Comparison of ENCODE assay signal across 8 mouse cellular contexts in the genomic region with DNA sequence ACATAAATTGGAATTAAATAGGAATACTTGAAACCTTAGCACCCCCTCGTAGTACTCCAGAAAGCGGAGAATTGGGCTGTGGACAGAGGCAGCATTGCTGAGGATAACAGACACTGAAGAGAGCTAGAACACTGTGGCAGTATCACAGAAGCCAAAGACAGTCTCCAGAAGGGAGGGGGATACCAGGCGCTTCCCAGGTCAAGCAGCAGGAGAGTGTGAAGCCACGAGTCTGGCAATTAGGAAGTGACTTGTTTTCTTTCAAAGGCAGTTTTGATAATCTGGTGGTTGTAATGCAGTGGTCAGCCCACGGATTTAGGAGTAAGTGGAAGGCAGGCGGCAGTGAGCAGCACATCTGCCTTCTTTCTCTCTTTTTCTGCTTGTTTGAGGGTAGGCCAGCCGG. TPM values are rescaled to one million over a fixed set of nuclear protein-coding genes. Genes with fewer than 3 reads are reported as not detected.
DNase-seq lines count a peak whose midpoint lies in the region; ATAC-seq and TF ChIP-seq lines count a peak whose summit lies in the region.

No protein-coding gene starts in this region.

- intact Hi-C loops in heart, adult 2 months (cut with DNase I) = no loop called here

- no peak overlapping the region for H3K27ac ChIP-seq in heart, embryonic 15.5 days
- H3K27ac ChIP-seq in heart, adult 2 months = no peak overlapping the region
- no peak overlapping the region for H3K27ac ChIP-seq in midbrain, embryonic 13.5 days
- H3K27ac ChIP-seq in midbrain, postnatal 0 days (ENCODE audit: low read depth, low read length) = no peak overlapping the region
- H3K27ac ChIP-seq in intestine, embryonic 14.5 days (ENCODE audit: low read depth) = no peak overlapping the region

- no peak for TF ChIP-seq POLR2A in heart, adult 2 months (IDR thresholded peaks at IDR 0.05; ENCODE audit: insufficient read depth, low read depth, low read length)

- DNase-seq in heart, adult 2 months = no peak
- DNase-seq in midbrain, postnatal 0 days (ENCODE audit: low spot score) = no peak
- DNase-seq in intestine, embryonic 14.5 days (ENCODE audit: low spot score) = no peak
- DNase-seq in retina, postnatal 1 day = peak; percentile 31
- DNase-seq in layer of hippocampus, adult 9-10 months (ENCODE audit: low spot score) = no peak
- no peak for DNase-seq in cerebellum, postnatal 36 days

- peak overlapping the region; percentile 93 for H3K4me2 ChIP-seq in heart, embryonic 15.5 days
- peak overlapping the region; percentile 94 for H3K4me2 ChIP-seq in midbrain, embryonic 13.5 days (replicated peaks)
- no peak overlapping the region for H3K4me2 ChIP-seq in midbrain, postnatal 0 days (ENCODE audit: low read depth, low read length, poor library complexity, severe bottlenecking)
- H3K4me2 ChIP-seq in intestine, embryonic 14.5 days (ENCODE audit: low read length) = peak overlapping the region; percentile 86

- H3K27me3 ChIP-seq in heart, embryonic 15.5 days = no peaks in the 10 kb centered on the region
- H3K27me3 ChIP-seq in heart, adult 2 months (ENCODE audit: control insufficient read depth, insufficient read depth, low read length) = no peaks in the 10 kb centered on the region
- H3K27me3 ChIP-seq in midbrain, embryonic 13.5 days = peaks cover 5% of the 10 kb centered on the region; the same call in 1 of the 2 replicates
- H3K27me3 ChIP-seq in midbrain, postnatal 0 days (ENCODE audit: insufficient read depth, low read length) = no peaks in the 10 kb centered on the region
- no peaks in the 10 kb centered on the region for H3K27me3 ChIP-seq in intestine, embryonic 14.5 days (replicated peaks; ENCODE audit: control insufficient read depth, insufficient read depth, low read length)

- H3K79me2 ChIP-seq in heart, adult 2 months (replicated peaks; ENCODE audit: control insufficient read depth, insufficient read depth, low read length) = peaks cover 1% of the 10 kb centered on the region; the same call in 1 of the 2 replicates

- H3K4me3 ChIP-seq in heart, embryonic 15.5 days = 0 out of 2 replicates have a peak overlapping the region, but pooled peaks have one; percentile 97
- H3K4me3 ChIP-seq in heart, adult 2 months = no peak overlapping the region
- H3K4me3 ChIP-seq in midbrain, embryonic 13.5 days (replicated peaks) = peak overlapping the region; percentile 78; the same call in 1 of the 2 replicates
- no peak overlapping the region for H3K4me3 ChIP-seq in midbrain, postnatal 0 days (ENCODE audit: low read depth, low read length)
- peak overlapping the region; percentile 79; the same call in 1 of the 2 replicates for H3K4me3 ChIP-seq in intestine, embryonic 14.5 days (ENCODE audit: low read depth, low read length)

- no peak for ATAC-seq in heart, embryonic 15.5 days (replicated peaks; ENCODE audit: insufficient number of reproducible peaks, insufficient read depth, low FRiP score, low read depth)
- no peak for ATAC-seq in midbrain, embryonic 13.5 days
- no peak for ATAC-seq in midbrain, postnatal 0 days (ENCODE audit: low FRiP score)
- ATAC-seq in intestine, embryonic 14.5 days (replicated peaks; ENCODE audit: low FRiP score, low TSS enrichment, low read depth) = no peak

- H3K9me3 ChIP-seq in heart, embryonic 15.5 days (replicated peaks) = no peaks in the 10 kb centered on the region
- H3K9me3 ChIP-seq in midbrain, embryonic 13.5 days = no peaks in the 10 kb centered on the region
- H3K9me3 ChIP-seq in midbrain, postnatal 0 days (ENCODE audit: low read length) = no peaks in the 10 kb centered on the region
- no peaks in the 10 kb centered on the region for H3K9me3 ChIP-seq in intestine, embryonic 14.5 days (ENCODE audit: control insufficient read depth, low read length)

- peaks cover 16% of the 10 kb centered on the region for H3K4me1 ChIP-seq in heart, embryonic 15.5 days (replicated peaks)
- peaks cover 2% of the 10 kb centered on the region; the same call in 1 of the 2 replicates for H3K4me1 ChIP-seq in heart, adult 2 months (ENCODE audit: control insufficient read depth, insufficient read depth, low read length)
- peaks cover 19% of the 10 kb centered on the region for H3K4me1 ChIP-seq in midbrain, embryonic 13.5 days (replicated peaks)
- no peaks in the 10 kb centered on the region for H3K4me1 ChIP-seq in midbrain, postnatal 0 days (ENCODE audit: insufficient read depth, low read length)
- peaks cover 9% of the 10 kb centered on the region for H3K4me1 ChIP-seq in intestine, embryonic 14.5 days (replicated peaks; ENCODE audit: control insufficient read depth, insufficient read depth, low read length)

- TF ChIP-seq CTCF in heart, adult 2 months (IDR thresholded peaks at IDR 0.05) = no peak
- no peak for TF ChIP-seq CTCF in midbrain, postnatal 0 days (IDR thresholded peaks at IDR 0.05)

- no peaks in the 10 kb centered on the region for H3K36me3 ChIP-seq in heart, embryonic 15.5 days
- no peaks in the 10 kb centered on the region for H3K36me3 ChIP-seq in heart, adult 2 months (ENCODE audit: control insufficient read depth, insufficient read depth, low read length)
- H3K36me3 ChIP-seq in midbrain, embryonic 13.5 days = no peaks in the 10 kb centered on the region
- no peaks in the 10 kb centered on the region for H3K36me3 ChIP-seq in midbrain, postnatal 0 days (ENCODE audit: insufficient read depth, low read length)
- no peaks in the 10 kb centered on the region for H3K36me3 ChIP-seq in intestine, embryonic 14.5 days (ENCODE audit: control insufficient read depth, insufficient read depth, low read length)

- H3K9ac ChIP-seq in heart, embryonic 15.5 days = no peak overlapping the region
- H3K9ac ChIP-seq in heart, adult 2 months (ENCODE audit: low read depth, low read length) = no peak overlapping the region
- H3K9ac ChIP-seq in midbrain, embryonic 13.5 days (replicated peaks) = no peak overlapping the region
- H3K9ac ChIP-seq in midbrain, postnatal 0 days (replicated peaks; ENCODE audit: low read length, poor library complexity, severe bottlenecking) = no peak overlapping the region
- no peak overlapping the region for H3K9ac ChIP-seq in intestine, embryonic 14.5 days (ENCODE audit: low read length)

- TF ChIP-seq EP300 in heart, adult 2 months (IDR thresholded peaks at IDR 0.05; ENCODE audit: insufficient read depth, low read depth, low read length) = no peak

- 34% methylated on average over 7 of the region's 7 CpGs for WGBS in heart, embryonic 15.5 days
- WGBS in heart, adult 2 months = 68% methylated on average over 7 of the region's 7 CpGs
- 34% methylated on average over 7 of the region's 7 CpGs for WGBS in midbrain, embryonic 13.5 days
- 48% methylated on average over 7 of the region's 7 CpGs for WGBS in midbrain, postnatal 0 days
- WGBS in intestine, embryonic 14.5 days = 41% methylated on average over 7 of the region's 7 CpGs

RNA-seq across cellular contexts. Expression of gene Tesk2, which starts 1.5 kb away (rescaled TPM):
- 3.0 and 3.1 TPM in 2 replicates for polyA plus RNA-seq in heart, embryonic 15.5 days (2015; fragmentation: Nextera tagmentation; extraction: Ambion mirVana)
- 1 to 10 TPM; 1.6 to 2.3 TPM for total RNA-seq in heart, adult 2 months (2021)
- 1.5 and 3.0 TPM in 2 replicates for polyA plus RNA-seq in heart, adult 2 months (2012; rRNA removed)
- polyA plus RNA-seq in midbrain, embryonic 13.5 days (2015; fragmentation: Nextera tagmentation; extraction: Ambion mirVana) = 3.7 and 4.1 TPM in 2 replicates
- 0.77 and 2.5 TPM in 2 replicates for total RNA-seq in midbrain, postnatal 0 days (2014; rRNA removed)
- 1.6 and 1.7 TPM in 2 replicates for polyA plus RNA-seq in midbrain, postnatal 0 days (2015; fragmentation: Nextera tagmentation; extraction: Ambion mirVana)
- polyA plus RNA-seq in intestine, embryonic 14.5 days (2014; fragmentation: Nextera tagmentation; extraction: Ambion mirVana) = 8.3 TPM in 2 replicates

RNA-seq across cellular contexts. Expression of gene Ccdc163, which starts 13.9 kb away (rescaled TPM):
- 13.2 and 18.0 TPM in 2 replicates for polyA plus RNA-seq in heart, embryonic 15.5 days (2015; fragmentation: Nextera tagmentation; extraction: Ambion mirVana)
- 1 to 10 TPM; 4.3 to 5.5 TPM for total RNA-seq in heart, adult 2 months (2021)
- polyA plus RNA-seq in heart, adult 2 months (2012; rRNA removed) = 17.2 and 30.9 TPM in 2 replicates
- polyA plus RNA-seq in midbrain, embryonic 13.5 days (2015; fragmentation: Nextera tagmentation; extraction: Ambion mirVana) = 18.8 and 18.9 TPM in 2 replicates
- 10.3 and 10.9 TPM in 2 replicates for total RNA-seq in midbrain, postnatal 0 days (2014; rRNA removed)
- polyA plus RNA-seq in midbrain, postnatal 0 days (2015; fragmentation: Nextera tagmentation; extraction: Ambion mirVana) = 4.7 and 5.4 TPM in 2 replicates
- 35.9 and 42.5 TPM in 2 replicates for polyA plus RNA-seq in intestine, embryonic 14.5 days (2014; fragmentation: Nextera tagmentation; extraction: Ambion mirVana)

RNA-seq across cellular contexts. Expression of gene Mmachc, which starts 14.0 kb away (rescaled TPM):
- polyA plus RNA-seq in heart, embryonic 15.5 days (2015; fragmentation: Nextera tagmentation; extraction: Ambion mirVana) = 33.9 and 34.1 TPM in 2 replicates
- 10 to 100 TPM; 55.6 to 66.3 TPM for total RNA-seq in heart, adult 2 months (2021)
- 66.8 and 95.1 TPM in 2 replicates for polyA plus RNA-seq in heart, adult 2 months (2012; rRNA removed)
- polyA plus RNA-seq in midbrain, embryonic 13.5 days (2015; fragmentation: Nextera tagmentation; extraction: Ambion mirVana) = 29.6 and 29.8 TPM in 2 replicates
- total RNA-seq in midbrain, postnatal 0 days (2014; rRNA removed) = 20.8 and 24.3 TPM in 2 replicates
- 16.6 and 16.8 TPM in 2 replicates for polyA plus RNA-seq in midbrain, postnatal 0 days (2015; fragmentation: Nextera tagmentation; extraction: Ambion mirVana)
- polyA plus RNA-seq in intestine, embryonic 14.5 days (2014; fragmentation: Nextera tagmentation; extraction: Ambion mirVana) = 12.9 and 17.6 TPM in 2 replicates

RNA-seq across cellular contexts. Expression of gene Prdx1, which starts 36.9 kb away (rescaled TPM):
- polyA plus RNA-seq in heart, embryonic 15.5 days (2015; fragmentation: Nextera tagmentation; extraction: Ambion mirVana) = 850 and 967 TPM in 2 replicates
- total RNA-seq in heart, adult 2 months (2021) = 100 to 1,000 TPM; 447 to 516 TPM
- 168 and 392 TPM in 2 replicates for polyA plus RNA-seq in heart, adult 2 months (2012; rRNA removed)
- 516 and 536 TPM in 2 replicates for polyA plus RNA-seq in midbrain, embryonic 13.5 days (2015; fragmentation: Nextera tagmentation; extraction: Ambion mirVana)
- 171 and 207 TPM in 2 replicates for total RNA-seq in midbrain, postnatal 0 days (2014; rRNA removed)
- 546 and 551 TPM in 2 replicates for polyA plus RNA-seq in midbrain, postnatal 0 days (2015; fragmentation: Nextera tagmentation; extraction: Ambion mirVana)
- 1,268 and 1,288 TPM in 2 replicates for polyA plus RNA-seq in intestine, embryonic 14.5 days (2014; fragmentation: Nextera tagmentation; extraction: Ambion mirVana)

Comparison
In these comparisons a context has a peak if more than half of its experiments do, and no peak if none do; other contexts are left out.
1. H3K4me3 ChIP-seq: peak in heart, embryonic 15.5 days (single experiment), midbrain, embryonic 13.5 days (single experiment) and intestine, embryonic 14.5 days (single experiment); none in heart, adult 2 months (single experiment) and midbrain, postnatal 0 days (single experiment).